Mouse (Mus musculus) forebrain, embryonic 14.5 days (tissue): ENCODE results near the gene Krt18. TPM values are rescaled to one million over a fixed set of nuclear protein-coding genes. Genes with fewer than 3 reads are reported as not detected.

Source experiments
- polyA plus RNA-seq: library from polyadenylated mRNA; unstranded; fragments of >200 nt; fragmentation: Nextera tagmentation; extraction: Ambion mirVana; gene quantifications from 2 replicates; pipeline ENCODE4 v1.2.1, GENCODE M21; 2014

The Krt18 gene
- polyA plus RNA-seq, 1 experiment from 2014 or later, result 7.1 TPM

Other genes starting within 250 kb of the Krt18 start
- not detected in 2 replicates for gene Krt72, start 241.7 kb upstream of the Krt18 start, polyA plus RNA-seq
- 0.36 and 0.81 TPM in 2 replicates for gene Krt73, start 225.8 kb upstream of the Krt18 start, polyA plus RNA-seq
- gene Krt2, start 210.0 kb upstream of the Krt18 start, polyA plus RNA-seq, result not detected in 2 replicates
- 5.2 and 7.0 TPM in 2 replicates for gene Krt1, start 177.4 kb upstream of the Krt18 start, polyA plus RNA-seq
- gene Krt77, start 158.5 kb upstream of the Krt18 start, polyA plus RNA-seq, result 0.32 and 0.91 TPM in 2 replicates
- not detected in 2 replicates for gene Krt76, start 135.3 kb upstream of the Krt18 start, polyA plus RNA-seq
- gene Krt4, start 103.4 kb upstream of the Krt18 start, polyA plus RNA-seq, result not detected in 2 replicates
- gene Krt79, start 87.9 kb upstream of the Krt18 start, polyA plus RNA-seq, result 0.10 and 0.27 TPM in 2 replicates
- not detected in 2 replicates for gene Krt78, start 73.9 kb upstream of the Krt18 start, polyA plus RNA-seq
- gene Krt8, start 23.7 kb upstream of the Krt18 start, polyA plus RNA-seq, result 2.7 and 3.7 TPM in 2 replicates
- 99.3 and 100 TPM in 2 replicates for gene Eif4b, start 45.6 kb downstream of the Krt18 start, polyA plus RNA-seq
- gene Tns2, start 72.2 kb downstream of the Krt18 start, polyA plus RNA-seq, result 5.5 and 8.2 TPM in 2 replicates
- gene Spryd3, start 108.1 kb downstream of the Krt18 start, polyA plus RNA-seq, result 20.9 and 28.1 TPM in 2 replicates
- 1.3 and 1.6 TPM in 2 replicates for gene Igfbp6, start 116.2 kb downstream of the Krt18 start, polyA plus RNA-seq
- not detected in 2 replicates for gene Soat2, start 122.3 kb downstream of the Krt18 start, polyA plus RNA-seq
- 52.1 and 60.4 TPM in 2 replicates for gene Zfp740, start 175.1 kb downstream of the Krt18 start, polyA plus RNA-seq
- gene Csad, start 176.5 kb downstream of the Krt18 start, polyA plus RNA-seq, result 23.3 and 25.6 TPM in 2 replicates
- gene Itgb7, start 203.8 kb downstream of the Krt18 start, polyA plus RNA-seq, result 0.38 and 0.49 TPM in 2 replicates
- gene Rarg, start 229.3 kb downstream of the Krt18 start, polyA plus RNA-seq, result 4.0 and 5.3 TPM in 2 replicates
- gene Gm9918, start 242.4 kb downstream of the Krt18 start, polyA plus RNA-seq, result not detected in 2 replicates